Mouse (Mus musculus) mouse trophoblast stem cell (cell line): Measurements from ENCODE around the gene Nectin2.

Experiments used
- in situ Hi-C, 2 experiments: fragments of 300-500 bp; cut with MseI, MboI; formaldehyde crosslinking; loops; 2 replicates in 1 of 2; 3 replicates in 1 of 2; pipeline ENCODE4 v1.15.1; 2025

The Nectin2 gene

DNA sequence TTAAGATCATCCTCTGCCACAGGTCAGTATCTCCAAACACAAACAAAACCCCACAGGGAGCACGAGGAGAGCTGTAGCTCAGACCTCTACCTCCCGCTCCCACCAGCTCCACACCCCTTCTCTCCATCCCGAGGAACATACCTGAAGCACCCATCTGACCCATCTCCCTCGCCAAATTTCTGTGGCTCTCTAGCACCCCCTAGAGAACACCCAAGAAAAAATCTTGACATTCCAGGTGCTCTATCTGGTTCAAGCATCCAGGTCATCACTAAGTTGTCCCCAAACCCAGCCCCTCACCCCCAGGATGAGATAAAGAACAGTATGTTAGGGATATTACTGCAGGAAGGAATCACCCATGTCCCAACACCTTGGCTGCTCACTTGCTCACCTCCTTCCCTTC lies 37.1 kb downstream of the Nectin2 start:
- in situ Hi-C loops: no loop called here

DNA sequence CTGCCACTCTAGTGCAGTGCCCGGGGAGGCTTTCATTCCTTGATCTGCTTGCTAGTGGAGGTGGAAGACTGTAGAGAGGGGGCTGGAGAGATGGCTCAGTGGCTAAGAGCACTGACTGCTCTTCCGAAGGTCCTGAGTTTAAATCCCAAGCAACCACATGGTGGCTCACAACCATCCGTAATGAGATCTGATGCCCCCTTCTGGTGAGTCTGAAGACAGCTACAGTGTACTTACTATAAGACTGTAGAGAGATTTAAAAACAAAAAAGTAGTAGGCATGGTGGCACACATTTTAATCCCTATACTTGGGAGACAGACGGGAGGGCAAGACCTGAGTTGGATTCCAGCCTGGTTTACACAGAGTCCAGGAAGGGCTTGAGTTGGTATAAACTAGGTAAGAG lies 37.9 kb downstream of the Nectin2 start:
- in situ Hi-C loops: no loop called here

DNA sequence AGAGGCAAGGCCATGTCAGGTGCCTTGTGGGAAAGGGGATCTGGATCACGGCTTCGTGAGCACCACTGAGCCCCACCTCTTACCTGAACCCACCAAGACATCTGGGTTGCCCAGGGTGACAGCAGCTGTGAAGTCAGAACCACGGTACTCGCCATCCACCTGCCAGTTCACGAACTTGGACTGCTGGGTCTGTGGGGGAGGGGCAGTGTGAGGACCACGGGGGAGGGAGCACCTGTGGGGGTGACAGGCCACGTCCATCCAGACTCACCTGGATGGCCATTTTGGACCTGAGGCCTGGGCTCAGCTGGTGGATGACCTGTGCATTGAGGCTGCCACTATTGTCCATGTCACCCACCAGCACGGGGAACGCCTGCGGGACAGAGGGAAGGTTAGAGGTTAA lies 39.6 kb downstream of the Nectin2 start:
- in situ Hi-C loops: no loop called here

DNA sequence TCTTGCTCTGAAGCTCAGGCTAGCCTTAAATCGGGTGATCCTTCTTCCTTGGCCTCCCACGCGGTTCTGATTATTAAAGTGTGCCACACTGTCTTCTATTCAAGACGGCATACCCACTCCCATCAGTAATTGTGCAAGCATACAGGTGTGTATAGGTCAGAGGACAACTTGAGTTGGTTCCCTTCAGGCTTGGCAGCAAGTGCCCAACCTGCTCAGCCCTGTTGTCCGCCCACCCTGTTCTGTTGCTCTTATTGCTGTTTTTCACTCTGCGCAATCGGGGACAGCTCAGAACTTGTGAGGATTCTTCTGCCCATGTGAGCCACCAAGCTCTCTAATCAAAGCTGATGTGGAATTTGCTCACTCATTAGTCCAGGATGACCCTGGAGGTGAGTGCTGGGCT lies 45.0 kb downstream of the Nectin2 start:
- in situ Hi-C loops: no loop called here

DNA sequence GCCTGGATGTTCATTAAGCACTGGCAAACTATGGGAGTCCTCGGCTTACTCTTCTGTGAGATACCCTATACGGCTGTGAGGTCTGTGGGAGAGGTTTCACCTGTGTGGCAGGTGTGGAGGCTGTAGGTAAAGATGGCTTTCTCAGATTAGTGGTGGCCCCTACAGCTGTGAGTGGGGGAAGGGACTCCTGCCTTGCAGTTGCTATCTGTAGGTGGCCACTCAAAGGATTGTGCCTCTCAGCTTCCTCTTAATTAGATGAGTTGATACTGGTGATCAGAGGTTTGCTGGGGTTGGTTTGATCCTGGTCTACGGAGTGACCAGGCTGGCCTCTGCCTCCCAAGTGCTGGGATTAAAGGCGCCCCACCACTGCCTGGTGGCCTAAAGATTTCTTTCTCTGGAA lies 45.8 kb downstream of the Nectin2 start:
- in situ Hi-C loops: loop anchor here in 1 of 2 experiments (5.0 kb wide), 1 partner anchor 37 kb away; the partner anchor contains the start of gene Clptm1

DNA sequence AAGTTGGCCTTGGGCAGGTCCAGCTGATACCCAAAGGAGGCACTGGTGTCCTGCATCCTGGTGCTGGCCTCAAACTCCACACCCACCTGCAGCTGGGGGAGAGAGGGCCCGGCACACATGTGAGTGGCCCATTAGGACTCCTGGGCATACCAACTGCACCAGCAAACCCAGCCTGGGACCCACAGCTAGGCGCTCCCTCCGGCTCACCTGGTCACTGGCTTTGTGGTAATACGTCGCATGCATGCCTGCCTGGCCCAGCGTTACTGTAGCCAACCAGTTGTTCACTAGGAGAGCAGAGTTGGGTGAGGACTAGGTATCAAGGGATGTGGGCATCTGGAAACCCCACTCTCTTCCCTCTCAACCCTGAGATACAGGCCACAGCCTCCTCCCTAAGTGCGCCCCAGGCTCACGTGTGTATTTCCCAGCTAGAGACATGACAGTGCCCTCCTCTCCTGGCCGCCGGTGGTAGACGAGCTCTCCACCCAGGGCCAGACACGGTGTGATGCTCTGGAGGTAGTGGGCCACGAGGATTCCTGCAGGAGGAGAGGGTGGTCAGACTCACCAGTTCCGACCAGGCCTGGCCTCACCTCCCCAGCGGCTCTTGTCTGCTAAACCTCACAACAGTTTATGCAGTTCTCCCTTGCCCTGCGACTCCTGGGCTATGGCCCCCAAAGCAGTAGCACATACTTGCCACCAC lies 47.3 kb downstream of the Nectin2 start:
- in situ Hi-C loops: loop anchor here in 1 of 2 experiments (5.0 kb wide), 1 partner anchor 36 kb away; the partner anchor contains the start of gene Clptm1

DNA sequence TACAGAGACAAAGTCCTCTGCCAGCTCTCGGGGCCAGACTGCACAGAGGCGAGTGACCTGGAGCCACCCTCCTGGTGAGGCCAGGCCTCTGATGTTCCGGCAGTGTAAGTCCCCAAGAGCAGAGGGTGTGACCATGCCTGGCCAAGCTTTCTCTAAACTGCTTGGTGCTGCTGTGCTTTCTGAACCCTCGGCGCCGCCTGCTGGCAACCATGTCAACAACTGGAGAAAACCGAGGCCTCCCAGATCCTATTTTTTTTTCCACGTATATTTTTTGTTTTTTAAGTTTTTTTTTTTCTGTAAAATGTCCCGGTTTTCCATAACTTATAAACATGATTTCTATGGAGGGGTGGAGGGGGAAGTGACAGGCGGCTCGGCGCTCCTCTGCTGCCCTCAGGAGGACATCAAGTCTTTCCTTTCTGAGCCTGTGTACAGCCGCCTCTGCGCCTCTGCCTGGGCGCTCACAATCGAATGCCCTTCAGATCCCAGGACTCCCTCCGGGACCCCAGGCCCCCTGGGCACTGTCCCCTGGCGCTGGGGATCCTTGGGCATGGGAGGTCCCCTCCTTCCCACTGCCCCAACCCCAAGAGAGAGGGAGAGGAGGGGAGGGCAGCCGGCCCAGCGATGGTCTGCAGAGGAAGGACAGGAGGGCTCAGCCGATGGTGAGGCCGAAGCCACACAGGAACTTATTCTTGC lies 49.1 kb downstream of the Nectin2 start:
- in situ Hi-C loops: loop anchor here in 1 of 2 experiments (5.0 kb wide), 1 partner anchor 34 kb away; the partner anchor contains the start of gene Clptm1

DNA sequence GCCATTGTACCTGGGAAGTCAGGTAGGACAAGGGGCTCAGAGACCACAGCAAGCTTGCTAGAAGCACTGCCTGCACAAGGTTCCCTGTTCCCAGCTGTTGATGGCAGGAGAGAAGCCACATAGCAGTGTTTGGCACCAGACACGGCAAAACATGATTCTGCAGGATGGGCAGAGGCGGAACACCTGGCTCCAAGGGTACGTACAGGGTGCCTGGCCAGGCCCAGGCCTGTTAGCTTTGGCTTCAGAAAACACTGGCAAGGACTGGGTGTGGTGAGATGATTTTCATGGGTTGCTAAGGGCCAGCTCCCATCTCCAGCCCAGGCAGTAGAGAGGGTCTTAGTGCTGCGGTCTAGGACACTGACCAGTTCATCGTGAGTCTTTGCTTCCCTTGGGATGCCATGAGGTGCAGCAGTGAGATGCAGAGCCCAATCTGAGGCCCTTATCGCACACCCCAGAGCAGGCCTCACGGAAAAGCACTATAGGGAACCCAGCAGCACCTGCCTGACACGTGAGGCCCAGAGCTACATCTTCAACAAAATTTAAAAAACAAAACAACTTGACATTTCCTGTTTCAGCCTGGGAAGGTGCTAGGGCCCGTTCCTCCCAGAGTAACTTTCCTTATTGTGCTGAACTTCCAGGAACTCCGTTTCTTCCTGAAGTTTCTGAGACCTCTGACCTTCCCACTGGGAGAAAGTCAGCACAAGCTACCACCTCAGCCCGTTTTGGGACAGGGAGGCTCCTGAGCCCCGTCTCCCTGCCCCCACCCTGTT lies 49.8 kb downstream of the Nectin2 start:
- in situ Hi-C loops: loop anchor here in 1 of 2 experiments (5.0 kb wide), 1 partner anchor 33 kb away; the partner anchor contains the start of gene Clptm1

DNA sequence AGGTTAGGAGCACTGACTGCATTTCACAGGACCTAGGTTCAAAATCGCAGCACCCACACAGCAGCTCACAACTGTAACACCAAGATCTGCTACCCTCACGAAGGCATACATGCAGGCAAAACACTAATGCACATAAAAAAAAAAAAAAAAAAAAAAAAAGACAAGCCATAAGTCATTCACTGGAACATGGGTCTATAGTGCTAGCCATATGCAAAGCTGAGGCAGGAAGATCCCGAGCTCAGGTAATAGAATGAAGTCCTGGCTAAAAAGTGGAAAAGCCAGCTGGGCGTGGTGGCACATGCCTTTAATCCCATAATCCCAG lies 50.5 kb downstream of the Nectin2 start:
- in situ Hi-C loops: loop anchor here in 1 of 2 experiments (5.0 kb wide), 1 partner anchor 32 kb away; the partner anchor contains the start of gene Clptm1

DNA sequence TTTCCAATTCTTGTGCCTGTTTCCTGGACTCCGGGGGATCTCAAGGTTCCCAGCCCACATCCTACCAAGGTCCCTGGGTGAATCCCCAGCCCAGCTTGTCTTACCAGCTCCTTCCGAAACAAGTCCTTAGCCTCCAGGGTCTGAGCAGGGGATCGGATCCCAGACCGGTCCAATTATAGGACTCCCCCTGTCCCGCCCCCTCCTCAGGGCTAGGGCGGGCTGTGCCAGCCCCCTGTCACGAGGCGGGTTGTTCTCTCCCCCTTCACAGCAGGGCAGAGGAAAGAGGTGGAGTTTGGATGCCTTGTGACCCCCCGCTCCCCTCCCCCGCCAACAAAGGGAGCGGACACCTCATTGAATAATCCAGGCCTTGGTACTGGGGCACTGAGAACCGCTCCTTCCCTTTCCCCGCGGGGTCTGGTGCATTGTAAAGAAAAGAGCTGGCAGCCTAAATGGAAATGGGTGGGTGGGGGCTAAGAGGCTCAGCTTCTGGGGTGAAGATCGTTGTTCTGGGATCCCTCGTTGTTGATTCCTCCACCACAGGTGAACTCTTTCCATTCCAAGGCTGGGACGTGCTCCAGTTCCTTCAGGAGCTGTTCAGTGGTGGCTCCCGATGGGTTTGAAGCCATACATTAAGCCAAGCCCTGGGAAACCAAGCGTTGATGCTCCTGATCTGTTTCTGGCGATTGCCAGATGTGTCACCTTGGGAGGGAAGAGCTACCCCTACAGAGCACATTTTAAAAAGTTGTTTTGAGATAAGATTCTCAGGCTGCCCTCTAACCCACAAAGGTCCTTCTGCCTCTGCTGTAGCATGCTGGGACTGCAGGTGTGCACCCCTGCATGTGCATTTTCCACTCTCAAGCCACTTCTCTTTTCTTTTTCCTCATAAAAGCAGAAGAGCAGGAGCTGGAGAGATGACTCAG lies 51.1 kb downstream of the Nectin2 start, which contains the start of gene Apoe:
Gene Apoe (minus strand): TSS at position 282 of the 920 bp plus-strand sequence.
- in situ Hi-C loops: no loop called here

DNA sequence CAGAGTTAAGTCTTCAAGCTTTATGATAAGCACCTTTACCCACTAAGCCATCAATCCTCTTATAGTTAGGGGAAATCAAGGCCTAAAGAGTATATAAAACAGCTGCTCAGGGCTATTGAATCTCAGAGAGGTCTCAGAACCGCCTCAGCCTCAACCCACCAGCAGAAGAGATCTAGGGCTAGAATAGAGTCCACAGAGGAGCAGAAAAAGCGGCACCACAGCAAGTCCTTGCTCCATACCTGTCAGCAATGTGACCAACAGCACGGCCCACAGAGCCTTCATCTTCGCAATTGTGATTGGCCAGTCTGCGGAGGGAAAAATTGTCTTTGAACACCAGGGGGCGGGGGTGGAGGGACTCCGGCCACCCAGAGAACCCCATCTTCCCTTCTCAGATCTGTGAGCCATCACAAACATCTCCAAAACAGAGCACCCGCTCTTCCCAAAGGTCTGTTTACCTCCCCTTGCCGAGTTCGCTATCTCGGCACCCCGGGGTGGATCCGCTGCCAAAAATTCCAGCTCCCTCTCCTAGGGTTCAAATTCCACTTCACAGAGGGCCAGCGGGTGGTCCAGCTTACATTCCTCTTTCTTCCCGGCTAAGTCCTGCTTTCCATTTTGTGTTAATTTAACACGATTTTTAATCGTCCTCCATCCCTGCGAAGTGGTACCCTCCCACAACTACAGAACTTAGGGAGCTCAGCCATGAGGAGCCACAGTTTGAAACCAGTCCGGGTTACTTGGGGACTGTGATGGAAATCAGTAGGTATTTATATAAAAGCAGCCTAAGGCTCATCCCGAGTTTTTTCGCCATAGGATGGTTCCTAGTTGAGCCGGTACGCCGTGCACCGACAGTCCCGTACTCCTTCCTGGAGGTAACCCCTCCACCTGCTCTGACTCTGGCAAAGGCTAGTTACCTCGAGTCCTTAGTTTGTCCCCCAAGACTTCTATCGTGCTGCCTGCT lies 52.1 kb downstream of the Nectin2 start:
- in situ Hi-C loops: no loop called here

DNA sequence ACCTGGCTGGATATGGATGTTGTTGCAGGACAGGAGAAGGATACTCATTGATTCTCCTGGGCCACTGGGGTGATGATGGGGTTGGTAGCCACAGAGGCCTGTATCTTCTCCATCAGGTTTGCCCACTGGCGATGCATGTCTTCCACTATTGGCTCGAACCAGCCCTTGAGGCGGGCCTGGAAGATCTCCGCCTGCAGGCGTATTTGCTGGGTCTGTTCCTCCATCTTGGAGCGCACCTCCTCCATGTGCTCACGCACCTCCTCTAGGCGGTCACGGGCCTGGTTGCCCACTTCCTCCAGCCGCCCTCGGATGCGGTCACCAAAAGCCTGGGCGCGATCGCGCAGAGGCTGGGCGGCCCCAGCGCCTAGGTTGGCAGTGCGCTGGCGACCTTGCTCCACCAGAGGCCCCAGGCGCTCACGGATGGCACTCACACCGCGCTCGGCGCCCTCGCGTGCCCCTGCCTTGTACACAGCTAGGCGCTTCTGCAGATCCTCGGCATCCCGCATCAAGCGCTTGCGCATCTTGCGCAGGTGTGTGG lies 53.9 kb downstream of the Nectin2 start:
- in situ Hi-C loops: no loop called here

DNA sequence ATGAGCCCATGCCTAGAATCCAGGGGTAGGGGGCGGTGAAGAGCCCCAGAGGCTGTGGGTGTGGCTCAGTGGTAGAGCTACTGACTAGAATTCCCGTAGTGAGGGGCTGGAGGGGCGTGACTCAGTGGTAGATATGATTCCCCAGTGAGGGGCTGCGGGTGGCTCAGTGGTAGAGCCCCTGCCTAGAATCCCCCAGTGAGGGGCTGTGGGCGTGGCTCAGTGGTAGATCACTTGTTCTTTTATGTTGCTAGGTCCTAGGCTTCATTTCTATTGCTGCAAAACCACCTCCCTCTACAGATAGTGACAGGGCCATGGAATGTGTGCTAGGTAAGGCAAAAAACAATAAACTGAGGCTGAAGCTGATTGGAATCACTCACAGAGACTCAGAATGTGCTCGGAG lies 54.4 kb downstream of the Nectin2 start:
- in situ Hi-C loops: no loop called here

DNA sequence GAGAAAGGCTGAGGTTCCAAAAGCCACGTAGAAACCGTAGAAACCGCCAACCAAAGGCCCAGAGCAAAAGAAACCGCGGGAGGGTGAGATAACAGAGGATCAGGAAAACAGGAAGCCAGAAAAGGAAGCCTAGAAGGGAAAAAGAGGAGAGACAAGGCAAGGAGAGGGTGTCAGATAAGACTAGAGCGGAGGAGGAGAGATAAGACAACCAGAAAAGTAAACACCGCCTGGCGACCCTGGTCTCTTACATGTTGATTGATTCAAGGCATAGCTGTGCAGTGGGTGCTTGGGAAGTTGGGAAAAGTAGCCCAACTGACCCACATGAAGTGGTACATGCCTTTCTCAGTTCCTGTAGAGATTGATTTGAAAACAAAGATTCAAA lies 55.1 kb downstream of the Nectin2 start:
- in situ Hi-C loops: no loop called here

DNA sequence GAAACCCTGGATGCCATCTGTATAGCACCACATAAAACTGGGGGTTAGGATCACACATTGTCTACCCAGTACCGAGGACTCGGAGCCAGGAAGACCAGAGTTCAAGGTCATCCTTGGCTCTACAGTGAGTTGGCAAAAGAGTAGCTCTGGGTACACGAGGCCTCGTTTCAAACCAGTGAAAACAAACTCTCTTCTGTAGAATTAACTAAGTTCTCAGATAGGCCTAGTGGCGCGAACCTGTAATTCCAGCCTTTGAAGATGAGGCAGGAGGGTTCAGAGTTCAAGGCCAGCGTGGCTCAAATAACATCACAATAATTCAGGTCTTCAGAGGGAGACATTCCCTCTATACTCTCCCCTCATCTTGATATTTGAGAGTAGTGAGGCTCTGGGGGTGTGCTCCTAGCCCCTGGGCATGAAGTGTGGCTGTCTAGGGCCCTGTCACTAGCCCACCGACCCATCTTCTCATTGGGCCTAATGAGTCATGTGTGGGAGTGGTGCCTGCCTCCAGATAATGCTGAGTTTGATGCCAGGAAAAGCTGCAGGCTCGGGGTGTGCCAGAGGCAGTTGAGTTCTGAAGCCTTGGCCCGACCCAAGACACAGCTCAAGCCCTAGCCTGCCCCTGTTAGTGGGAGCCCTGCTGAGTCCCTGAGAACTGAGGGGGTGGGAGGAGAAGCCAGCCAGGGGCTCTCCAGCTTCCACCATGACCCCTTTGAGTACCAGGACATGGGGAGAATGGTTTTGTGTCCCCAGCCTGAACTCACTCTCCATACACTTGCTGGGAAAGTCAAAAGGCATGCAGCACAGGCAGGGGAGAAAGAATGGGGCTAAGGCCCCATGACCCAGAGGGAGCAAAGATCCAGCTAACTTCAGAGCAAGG lies 55.7 kb downstream of the Nectin2 start:
- in situ Hi-C loops: no loop called here

DNA sequence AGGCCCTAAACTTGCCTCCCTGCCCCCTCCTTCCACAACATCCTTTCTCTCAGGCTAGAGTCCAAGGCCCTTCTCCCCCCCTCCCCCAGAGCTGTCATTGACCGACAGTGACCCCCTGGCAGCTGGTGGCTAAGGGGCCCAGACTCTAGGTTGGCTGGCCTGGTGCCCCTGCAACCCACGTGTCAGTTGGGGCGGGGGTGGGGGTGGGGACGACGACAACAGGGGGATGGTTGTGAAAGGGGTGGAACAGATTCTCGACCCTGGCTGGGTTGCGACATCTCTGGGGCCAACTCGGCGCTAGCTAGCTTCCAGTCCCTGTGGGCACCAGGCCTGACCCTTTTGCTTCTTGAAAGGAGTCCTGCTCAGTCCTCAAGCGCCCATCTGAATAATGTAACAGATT lies 56.9 kb downstream of the Nectin2 start:
- in situ Hi-C loops: no loop called here

DNA sequence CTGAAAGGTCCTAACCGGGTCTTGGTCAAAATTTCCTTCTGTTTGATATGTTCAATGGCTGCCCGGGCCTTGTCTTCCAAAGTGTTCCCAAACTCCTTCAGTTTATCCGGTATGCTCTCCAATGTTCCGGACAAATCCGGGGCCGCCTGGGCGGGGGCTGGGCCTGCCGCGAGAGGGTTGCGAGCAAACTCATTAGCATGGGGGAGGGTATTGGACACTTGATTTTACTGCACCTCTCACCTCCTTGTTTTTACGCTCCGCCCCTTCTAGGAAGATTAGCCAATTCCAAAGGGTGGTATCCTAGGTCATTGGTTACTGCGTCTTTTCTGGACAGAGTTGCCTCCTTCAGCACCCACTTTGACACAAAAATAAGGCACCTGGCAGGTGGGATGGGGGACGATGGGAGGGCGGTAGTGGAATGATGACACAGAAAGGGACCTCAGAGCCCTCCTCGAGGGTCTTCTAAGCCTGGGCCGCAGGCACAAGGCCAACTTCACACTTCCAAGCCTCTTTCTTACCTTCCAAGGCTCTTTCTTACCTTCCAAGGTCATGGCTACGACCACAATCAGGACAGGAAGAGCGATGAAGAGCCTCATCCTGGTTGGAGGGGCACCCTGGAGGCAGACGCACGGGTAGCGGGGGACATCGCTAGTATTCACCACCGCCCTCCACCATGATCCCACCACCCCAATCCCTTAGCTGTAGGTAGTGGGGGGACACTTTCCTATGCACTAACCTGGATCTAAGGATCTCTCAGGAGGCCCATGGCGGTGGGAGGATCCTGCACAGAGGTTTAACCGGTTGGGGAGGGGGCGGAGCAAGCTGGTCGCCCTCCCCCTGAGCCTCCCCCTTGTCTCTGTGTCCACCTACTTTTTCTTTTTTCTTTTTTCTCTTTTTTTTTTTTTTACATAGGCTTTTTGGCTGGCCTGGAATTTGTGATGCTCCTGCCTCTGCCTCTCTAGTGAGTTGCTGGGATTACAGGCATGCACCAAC lies 58.1 kb downstream of the Nectin2 start, which contains the start of gene Apoc1:
Gene Apoc1 (minus strand): TSS at position 788 of the 993 bp plus-strand sequence.
- in situ Hi-C loops: no loop called here
